17 mouse cellular contexts compared by ENCODE assay signal in genomic region chr2:71758591-71759531, GRCm38 (mm10). TPM values are rescaled to one million over a fixed set of nuclear protein-coding genes. Genes with fewer than 3 reads are reported as not detected.
A peak's percentile ranks its signal among the peaks of the same experiment; 100 is the strongest.
DNase-seq lines count a peak whose midpoint lies in the region; ATAC-seq and TF ChIP-seq lines count a peak whose summit lies in the region.
"Had no signal": no experiment of that assay in that cellular context is flagged by ENCODE, and none has a peak within 500 bp of the region (broad histone marks: within the 10 kb centered on the region; RNA-seq: fewer than 3 reads in every experiment).

No protein-coding gene starts in this region.

- H3K4me3 ChIP-seq in heart, embryonic 12.5 days: no peak overlapping the region
- H3K4me3 ChIP-seq in lung, postnatal 0 days (ENCODE audit: low read depth, low read length): no peak overlapping the region
- no peak overlapping the region for H3K4me3 ChIP-seq in intestine, embryonic 16.5 days (ENCODE audit: low read length)
- H3K4me3 ChIP-seq: erythroblast, embryonic 14.5 days; heart, adult 2 months; liver, embryonic 15.5 days; midbrain, embryonic 13.5 days; neural tube, embryonic 12.5 days had no signal

- H3K27ac ChIP-seq in heart, embryonic 12.5 days (ENCODE audit: poor library complexity, severe bottlenecking): no peak overlapping the region
- H3K27ac ChIP-seq in lung, postnatal 0 days (ENCODE audit: low read length): peak overlapping the region; percentile 49; the same call in 1 of the 2 replicates
- no peak overlapping the region for H3K27ac ChIP-seq in intestine, embryonic 16.5 days (ENCODE audit: low read length)
- H3K27ac ChIP-seq: heart, adult 2 months; liver, embryonic 15.5 days; midbrain, embryonic 13.5 days; neural tube, embryonic 12.5 days had no signal

- no peak for TF ChIP-seq CTCF in lung, postnatal 0 days (IDR thresholded peaks at IDR 0.05)

- DNase-seq in heart, adult 11 months: peak; percentile 55
- peak; percentile 79 for DNase-seq in lung, postnatal 0 days (ENCODE audit: low spot score)
- DNase-seq in lung, postnatal 10 days: no peak
- DNase-seq in R1 (ENCODE audit: low read depth, low spot score): peak; percentile 24
- DNase-seq in adrenal gland, postnatal 14 days: no peak
- DNase-seq in urinary bladder, adult 18-20 months (ENCODE audit: low spot score in 2 of 2): no peak
- DNase-seq: B cell, adult 2 months; cerebellum, postnatal 25 days; heart, adult 2 months; heart, postnatal 36 days; kidney, adult 11 months had no signal

- H3K4me1 ChIP-seq in heart, embryonic 12.5 days (replicated peaks): peaks cover 19% of the 10 kb centered on the region
- peaks cover 11% of the 10 kb centered on the region; the same call in 1 of the 2 replicates for H3K4me1 ChIP-seq in lung, postnatal 0 days (ENCODE audit: insufficient read depth, low read depth, low read length)
- H3K4me1 ChIP-seq in intestine, embryonic 16.5 days (ENCODE audit: control insufficient read depth, insufficient read depth, low read length): peaks cover 14% of the 10 kb centered on the region

- H3K9me3 ChIP-seq in heart, embryonic 12.5 days (replicated peaks): no peaks in the 10 kb centered on the region
- H3K9me3 ChIP-seq in lung, postnatal 0 days (ENCODE audit: low read length): no peaks in the 10 kb centered on the region
- no peaks in the 10 kb centered on the region for H3K9me3 ChIP-seq in intestine, embryonic 16.5 days (ENCODE audit: control insufficient read depth, low read length)
- H3K9me3 ChIP-seq: liver, embryonic 15.5 days; midbrain, embryonic 13.5 days; neural tube, embryonic 12.5 days had no signal

- no peak overlapping the region for H3K9ac ChIP-seq in heart, embryonic 12.5 days
- H3K9ac ChIP-seq in lung, postnatal 0 days (replicated peaks; ENCODE audit: low read depth): no peak overlapping the region
- no peak overlapping the region for H3K9ac ChIP-seq in intestine, embryonic 16.5 days (ENCODE audit: low read depth, low read length)
- H3K9ac ChIP-seq: liver, embryonic 15.5 days; midbrain, embryonic 13.5 days; neural tube, embryonic 12.5 days had no signal

- TF ChIP-seq EP300 in lung, postnatal 0 days (IDR thresholded peaks at IDR 0.05): peak; percentile 49; the same call in 1 of the 2 replicates

- H3K4me2 ChIP-seq in heart, embryonic 12.5 days: no peak overlapping the region
- peak overlapping the region; percentile 32 for H3K4me2 ChIP-seq in lung, postnatal 0 days (replicated peaks; ENCODE audit: low read depth, low read length)
- H3K4me2 ChIP-seq in intestine, embryonic 16.5 days (ENCODE audit: low read depth, low read length): 0 out of 2 replicates have a peak overlapping the region, but pooled peaks have one; percentile 13
- H3K4me2 ChIP-seq: liver, embryonic 15.5 days; midbrain, embryonic 13.5 days; neural tube, embryonic 12.5 days had no signal

- WGBS in heart, embryonic 12.5 days: 45% methylated on average over 19 of the region's 19 CpGs
- WGBS in lung, postnatal 0 days: 24% methylated on average over 19 of the region's 19 CpGs
- 34% methylated on average over 19 of the region's 19 CpGs for WGBS in intestine, embryonic 16.5 days

- no peaks in the 10 kb centered on the region for H3K27me3 ChIP-seq in heart, embryonic 12.5 days (replicated peaks)
- H3K27me3 ChIP-seq in lung, postnatal 0 days (replicated peaks; ENCODE audit: insufficient read depth, low read length): no peaks in the 10 kb centered on the region
- H3K27me3 ChIP-seq in intestine, embryonic 16.5 days (replicated peaks; ENCODE audit: control insufficient read depth, insufficient read depth, low read length): no peaks in the 10 kb centered on the region
- H3K27me3 ChIP-seq: midbrain, embryonic 13.5 days; neural tube, embryonic 12.5 days had no signal

- no peaks in the 10 kb centered on the region for H3K36me3 ChIP-seq in heart, embryonic 12.5 days
- H3K36me3 ChIP-seq in lung, postnatal 0 days (ENCODE audit: insufficient read depth, low read length): no peaks in the 10 kb centered on the region
- no peaks in the 10 kb centered on the region for H3K36me3 ChIP-seq in intestine, embryonic 16.5 days (ENCODE audit: control insufficient read depth, insufficient read depth, low read length)
- H3K36me3 ChIP-seq: liver, embryonic 15.5 days; midbrain, embryonic 13.5 days; neural tube, embryonic 12.5 days had no signal

- no peak for ATAC-seq in heart, embryonic 12.5 days (ENCODE audit: insufficient number of reproducible peaks, low FRiP score)
- ATAC-seq in lung, postnatal 0 days: peak; percentile 49
- ATAC-seq in intestine, embryonic 16.5 days: 0 out of 2 replicates have a peak, but pooled peaks have one; percentile 13
- ATAC-seq: midbrain, embryonic 13.5 days had no signal

RNA-seq across cellular contexts. Expression of gene Itga6, which starts 13.4 kb away (rescaled TPM):
- 115 and 130 TPM in 2 replicates for polyA plus RNA-seq in heart, embryonic 12.5 days (2016; fragmentation: Nextera tagmentation; extraction: Ambion mirVana)
- 78.2 and 79.1 TPM in 2 replicates for polyA plus RNA-seq in lung, postnatal 0 days (2015; fragmentation: Nextera tagmentation; extraction: Ambion mirVana)
- polyA plus RNA-seq in intestine, embryonic 16.5 days (2015; fragmentation: Nextera tagmentation; extraction: Ambion mirVana): 22.6 and 28.0 TPM in 2 replicates
- total RNA-seq in adrenal gland, postnatal 14 days (2021): 172 and 173 TPM in 2 replicates

Comparison
In these comparisons a context has a peak if more than half of its experiments do, and no peak if none do; other contexts are left out.
1. DNase-seq: peak in heart, adult 11 months (single experiment), lung, postnatal 0 days (single experiment) and R1 (single experiment); none in lung, postnatal 10 days (single experiment), adrenal gland, postnatal 14 days (single experiment) and urinary bladder, adult 18-20 months (0 of 2).